Mouse (Mus musculus): Measurements from ENCODE around the gene Afdn.

GRCm38 (mm10) chr17:13867475-13867874 is 107.1 kb downstream of the Afdn start:
- TF ChIP-seq CTCF (IDR thresholded peaks at IDR 0.05; ENCODE audit: low read depth, low read length) = no peak
- no peak for TF ChIP-seq POLR2A (IDR thresholded peaks at IDR 0.05; ENCODE audit: borderline replicate concordance, low read depth, low read length)
